Mouse (Mus musculus): ENCODE measurements around the gene Zfp710.
"Not testable (repeated sequence)": the region's sequence is repeated elsewhere in the genome, so short reads cannot be mapped to it uniquely, and the experiment has no call there.

The Zfp710 gene

DNA sequence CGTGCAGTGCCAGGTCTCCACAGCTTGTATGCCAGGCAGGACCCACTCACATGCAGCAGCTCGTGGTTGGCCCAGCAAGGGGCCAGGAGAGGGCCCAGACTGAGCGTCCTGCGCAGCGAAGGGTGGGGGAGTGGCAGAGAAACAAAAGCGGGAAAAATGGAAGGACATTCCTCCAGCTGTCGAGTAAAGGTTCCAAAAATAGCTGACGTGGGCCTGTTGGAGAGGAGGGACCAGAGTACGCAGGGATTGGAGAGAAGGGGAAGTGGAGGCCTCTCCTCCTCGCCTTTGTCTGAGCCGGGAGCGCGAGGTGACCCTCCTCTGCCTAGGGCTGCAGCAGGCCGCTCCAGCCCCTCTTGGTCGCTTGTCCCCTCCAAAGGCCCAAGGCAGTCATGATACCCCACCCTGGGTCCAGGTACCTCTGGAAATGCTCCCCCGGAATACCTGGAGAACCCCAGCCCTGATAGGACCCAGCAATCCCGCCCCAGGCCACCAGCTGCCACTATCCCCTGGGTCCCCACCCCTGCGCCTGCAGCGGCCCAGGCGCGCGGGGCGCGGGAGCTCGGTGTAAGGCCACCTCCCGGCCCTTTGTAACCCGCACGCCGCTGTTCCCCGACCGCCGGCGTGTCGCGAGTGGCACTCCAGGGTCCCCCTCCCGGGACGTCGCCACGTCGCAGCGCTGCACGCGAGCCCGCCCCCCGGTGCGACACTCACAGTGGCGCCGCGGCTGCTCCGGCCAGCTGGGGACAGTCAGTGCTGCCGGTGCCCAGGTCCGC lies 90.0 kb downstream of the Zfp710 start:
- peak; percentile 28 for DNase-seq (ENCODE audit: low spot score)

DNA sequence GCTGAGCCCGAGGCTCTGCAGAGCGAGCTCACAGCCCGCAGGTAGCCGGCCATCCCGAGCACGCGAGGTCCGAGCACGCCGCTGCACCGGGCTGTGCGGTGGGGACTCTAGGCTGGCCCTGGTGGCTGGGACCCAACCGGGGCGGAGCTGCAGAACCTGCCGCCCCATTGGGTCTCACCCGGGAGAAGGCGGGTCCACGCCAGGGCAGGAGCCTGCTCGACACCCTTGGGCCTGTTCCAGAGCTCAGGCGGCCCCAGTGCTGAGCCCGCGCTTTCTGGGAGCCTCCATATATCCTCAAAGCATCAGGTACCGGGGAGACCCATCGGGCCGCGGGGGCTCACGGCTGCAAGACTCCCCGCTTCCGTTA lies 90.6 kb downstream of the Zfp710 start, which contains the start of gene Idh2:
Gene Idh2 (minus strand): TSS at position 169 of the 367 bp plus-strand sequence.
- peak; percentile 85 for DNase-seq (ENCODE audit: low spot score)

DNA sequence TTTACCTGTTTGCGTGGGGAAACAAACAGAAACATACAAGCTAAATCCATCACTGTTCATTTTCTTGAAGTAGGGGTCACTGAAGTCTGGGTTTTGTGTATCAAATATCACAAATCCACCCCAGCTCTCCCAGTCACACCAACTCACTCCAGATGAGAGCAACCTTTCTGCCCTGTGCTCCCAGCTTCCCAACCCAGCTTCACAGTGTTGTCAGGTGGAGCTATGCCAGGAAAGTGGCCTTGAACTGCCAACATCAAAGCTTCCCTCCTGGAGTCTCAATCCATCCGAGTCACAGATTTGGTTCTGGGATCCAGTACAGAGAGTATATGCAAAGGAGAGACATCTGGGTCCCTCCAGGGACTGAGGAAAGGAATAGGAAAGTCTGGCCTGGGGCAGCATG lies 91.5 kb downstream of the Zfp710 start:
- no peak for DNase-seq (ENCODE audit: low spot score)

DNA sequence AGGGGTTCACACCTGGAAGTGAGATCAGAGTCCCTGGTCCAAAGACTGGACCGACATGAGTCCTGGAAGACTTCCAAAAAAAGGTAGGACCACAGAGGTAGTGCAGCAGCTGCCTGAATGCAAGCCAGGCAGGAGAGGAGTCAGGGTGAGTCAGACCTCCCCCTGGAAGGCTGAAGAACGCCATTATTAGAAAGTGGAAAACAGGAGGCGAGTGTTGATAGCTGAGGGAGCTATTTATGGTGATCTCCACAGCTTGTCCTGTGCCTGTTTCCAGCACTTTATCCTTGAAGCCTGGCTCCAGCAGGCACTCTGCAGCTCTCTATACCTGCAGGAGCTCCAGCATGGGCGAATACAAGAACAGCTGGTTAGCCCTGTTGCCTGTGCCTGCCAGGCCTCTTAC lies 94.6 kb downstream of the Zfp710 start:
- peak; percentile 40 for DNase-seq (ENCODE audit: low spot score)

DNA sequence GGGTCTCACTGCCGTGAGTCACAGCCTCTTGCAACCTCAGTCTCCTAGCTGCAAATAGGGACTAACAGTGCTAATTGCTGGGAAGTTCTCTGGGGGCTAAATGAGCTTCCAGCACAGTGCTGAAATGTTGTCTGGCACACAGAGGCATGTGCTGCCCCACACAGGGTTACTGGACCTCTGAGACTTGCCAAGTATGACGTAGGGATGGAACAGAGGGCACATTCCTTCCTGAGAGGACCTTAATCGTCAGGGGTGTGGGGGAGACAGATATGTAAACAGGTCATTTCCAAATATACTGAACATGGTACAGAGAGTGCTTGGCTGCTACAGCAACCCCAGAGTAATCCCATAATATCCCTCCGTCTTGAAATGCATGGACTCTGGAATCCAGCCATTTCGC lies 96.5 kb downstream of the Zfp710 start:
- DNase-seq (ENCODE audit: low spot score), result no peak

DNA sequence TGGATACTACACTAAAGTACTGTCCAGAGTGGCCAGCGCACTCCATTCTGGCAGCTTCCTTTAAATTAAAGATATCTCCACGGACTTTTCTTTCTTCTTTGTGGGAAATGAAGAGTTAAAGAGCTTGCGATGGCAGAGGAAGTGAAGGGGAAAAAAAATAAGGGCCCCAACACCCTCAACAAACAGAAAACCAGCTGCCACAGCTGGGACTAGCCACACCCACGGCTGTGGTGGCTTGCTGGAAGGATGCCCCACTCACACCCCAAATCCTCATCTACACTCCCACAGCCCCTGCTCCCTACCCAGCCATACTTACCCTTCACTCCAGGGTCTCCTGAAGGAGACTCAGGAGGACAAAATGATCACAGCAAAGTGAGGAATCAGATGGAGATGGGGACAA lies 98.5 kb downstream of the Zfp710 start:
- no peak for DNase-seq (ENCODE audit: low spot score)

DNA sequence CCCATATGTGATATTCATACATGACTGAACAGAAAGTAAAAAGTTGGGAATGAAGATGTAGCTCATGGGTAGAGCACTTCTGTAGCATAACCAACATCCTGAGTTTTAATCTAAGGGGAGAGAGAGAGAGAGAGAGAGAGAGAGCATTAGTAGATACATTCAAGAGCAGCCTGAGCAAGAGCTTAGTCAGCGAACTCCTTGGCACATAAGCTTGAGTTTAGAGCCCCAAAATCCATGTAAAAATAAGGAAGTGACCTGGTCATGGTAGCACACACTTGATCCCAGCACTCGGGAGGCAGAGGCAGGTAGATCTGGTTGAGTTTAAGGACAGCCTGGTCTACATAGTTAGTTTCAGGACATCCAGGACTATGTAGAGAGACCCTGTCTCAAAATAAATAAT lies 99.1 kb downstream of the Zfp710 start:
- DNase-seq (ENCODE audit: low spot score), result no peak

DNA sequence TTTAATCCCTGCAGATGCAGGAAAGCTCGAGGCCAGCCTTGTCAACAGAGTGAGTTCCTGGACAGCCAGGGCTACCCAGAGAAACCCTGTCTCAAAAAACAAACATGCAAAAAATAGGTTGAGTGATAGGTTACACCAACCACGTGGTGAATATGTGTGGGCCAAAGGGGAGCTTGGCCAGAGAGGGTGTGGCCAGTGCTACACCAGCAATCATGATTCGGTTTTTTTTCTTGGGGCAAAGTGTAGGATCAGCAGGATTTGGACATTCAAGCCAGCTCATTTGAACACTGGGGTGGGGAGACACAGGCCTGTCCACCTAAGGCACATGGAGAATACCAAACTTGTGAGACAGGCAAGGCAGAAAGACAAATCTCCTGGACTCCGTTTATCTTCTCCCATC lies 104.7 kb downstream of the Zfp710 start:
- DNase-seq (ENCODE audit: low spot score), result no peak

DNA sequence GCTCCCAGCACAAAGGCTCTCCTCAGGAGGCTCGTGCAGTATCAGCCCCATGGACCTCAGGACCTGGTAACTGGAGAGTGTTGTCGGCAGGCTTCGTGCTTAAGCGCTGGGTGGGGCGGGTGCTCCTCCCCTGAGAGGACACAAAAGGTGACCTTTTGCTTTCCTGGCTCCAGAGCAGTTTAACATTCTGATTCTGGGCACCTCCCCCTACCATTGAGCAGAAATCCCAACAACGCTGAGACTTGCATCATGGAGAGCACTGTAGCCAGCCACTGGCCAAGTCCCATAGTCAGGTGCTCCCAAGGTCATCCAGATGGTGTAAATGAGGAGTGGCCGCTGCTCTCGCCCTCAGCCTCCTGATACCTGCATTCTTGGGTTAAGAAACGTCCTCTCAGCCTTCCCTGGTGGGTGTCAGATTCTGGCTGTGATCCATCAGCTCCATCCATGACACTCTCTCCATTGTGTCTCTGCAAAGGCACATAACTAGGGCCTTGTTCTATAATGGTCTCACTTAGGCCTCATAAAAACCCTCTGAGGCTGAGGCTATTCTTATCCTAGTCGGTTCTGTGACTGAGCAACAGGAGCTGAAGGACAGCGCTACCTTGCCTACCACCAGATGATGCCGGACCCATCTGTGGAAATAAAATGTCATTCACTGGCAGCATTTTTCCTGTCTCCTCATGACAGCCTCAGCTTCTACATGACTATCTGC lies 105.9 kb downstream of the Zfp710 start:
- no peak for DNase-seq (ENCODE audit: low spot score)

DNA sequence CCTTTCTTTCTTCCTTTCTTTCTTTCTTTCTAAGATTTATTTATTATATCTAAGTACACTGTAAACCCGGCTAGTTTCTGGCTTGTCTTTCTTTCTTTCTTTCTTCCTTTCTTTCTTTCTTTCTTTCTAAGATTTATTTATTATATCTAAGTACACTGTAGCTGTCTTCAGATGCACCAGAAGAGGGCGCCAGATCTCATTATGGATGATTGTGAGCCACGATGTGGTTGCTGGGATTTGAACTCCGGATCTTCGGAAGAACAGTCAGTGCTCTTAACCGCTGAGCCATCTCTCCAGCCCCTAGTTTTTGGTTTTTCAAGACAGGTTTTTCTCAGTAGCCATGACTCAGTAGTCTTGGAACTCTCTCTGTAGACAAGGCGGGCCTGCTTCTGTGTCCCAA lies 106.7 kb downstream of the Zfp710 start:
- DNase-seq (ENCODE audit: low spot score), result not testable (repeated sequence)

DNA sequence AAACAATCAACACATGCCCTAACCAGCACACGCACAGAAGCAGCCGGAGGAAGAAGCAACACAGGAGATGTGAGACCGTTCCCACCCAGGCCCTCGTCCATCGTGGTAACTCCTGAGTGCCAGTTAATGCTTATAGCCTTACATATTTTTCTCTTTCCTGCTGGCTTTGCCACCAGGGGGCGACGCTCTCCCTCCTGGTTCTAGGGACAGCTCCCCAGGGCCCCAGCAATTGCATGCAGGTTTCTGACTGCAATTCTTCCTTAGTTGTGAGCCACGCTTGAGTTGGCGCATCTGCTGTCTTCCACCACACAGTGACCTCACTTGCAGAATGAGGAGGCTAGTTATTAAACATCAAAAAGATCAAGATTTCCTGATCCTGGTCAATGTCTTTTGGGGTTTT lies 107.9 kb downstream of the Zfp710 start:
- DNase-seq (ENCODE audit: low spot score), result no peak

DNA sequence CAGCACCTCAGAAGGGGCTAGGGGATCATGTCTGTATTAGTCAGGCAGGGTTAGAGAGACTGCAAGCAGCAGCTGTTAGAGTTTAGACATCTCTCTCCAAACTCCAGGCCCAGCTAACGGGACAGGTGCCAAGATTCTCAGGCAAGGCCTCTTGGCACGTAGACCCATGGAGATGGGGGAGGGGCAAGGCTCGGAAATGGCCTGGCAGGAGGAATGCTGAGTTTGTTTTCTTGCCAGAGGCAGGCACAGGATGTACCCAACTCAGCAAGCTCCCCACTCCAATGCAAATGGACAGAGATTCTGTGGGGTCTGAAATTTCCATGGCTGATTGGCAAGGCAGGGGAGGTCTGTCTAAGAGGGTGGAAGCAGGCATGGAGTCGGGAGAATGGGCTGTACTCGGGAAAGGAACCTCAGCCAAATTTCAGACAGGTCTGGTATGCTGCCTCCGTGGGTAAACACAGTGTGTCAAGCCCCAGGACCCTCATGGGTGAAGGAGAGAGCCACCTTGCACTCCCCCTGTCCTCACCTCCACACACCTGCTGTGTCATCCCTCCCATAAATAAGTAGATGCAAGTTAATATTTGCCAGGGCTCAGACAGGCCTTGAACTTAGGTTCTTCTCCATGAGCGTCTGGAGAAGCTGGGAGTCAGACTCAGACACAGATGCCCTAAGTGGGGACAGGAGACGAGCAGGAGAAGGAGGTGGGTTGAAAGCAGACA lies 110.0 kb downstream of the Zfp710 start:
- peak; percentile 63 for DNase-seq (ENCODE audit: low spot score)

DNA sequence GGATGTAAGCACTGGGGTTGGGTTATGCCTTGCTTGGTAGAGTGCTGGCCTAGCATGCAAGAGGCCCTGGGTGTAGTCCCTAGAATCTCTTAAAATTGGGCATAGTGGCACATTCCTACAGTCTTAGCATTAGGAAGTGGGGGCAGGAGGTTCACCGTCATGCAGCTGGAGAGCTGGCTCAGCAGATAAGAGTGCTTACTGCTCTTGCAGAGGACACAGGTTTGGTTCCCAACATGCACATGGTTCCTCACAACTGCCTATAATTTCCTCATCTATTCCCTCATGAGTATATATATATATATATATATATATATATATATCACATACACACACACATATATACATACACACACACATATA lies 110.5 kb downstream of the Zfp710 start:
- DNase-seq (ENCODE audit: low spot score), result no peak

DNA sequence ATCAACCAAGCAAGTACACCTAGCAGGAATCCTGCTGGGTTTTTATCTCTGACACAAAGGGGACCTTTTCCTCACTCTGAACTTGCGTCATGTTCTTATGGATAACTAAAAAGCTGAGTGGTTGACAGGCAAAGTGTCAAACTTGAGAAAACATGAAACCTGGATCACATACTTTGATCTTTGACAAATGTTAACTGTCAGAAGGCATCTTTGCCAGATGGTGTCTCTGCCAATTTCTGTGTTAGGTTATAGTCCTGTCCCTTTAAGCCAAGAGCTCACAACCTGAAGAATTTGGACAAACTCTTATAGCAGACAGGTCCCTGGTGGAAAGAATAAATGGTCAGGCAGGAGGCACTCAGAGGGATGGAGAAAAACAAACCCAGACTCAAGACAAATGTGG lies 113.8 kb downstream of the Zfp710 start:
- DNase-seq (ENCODE audit: low spot score), result no peak

DNA sequence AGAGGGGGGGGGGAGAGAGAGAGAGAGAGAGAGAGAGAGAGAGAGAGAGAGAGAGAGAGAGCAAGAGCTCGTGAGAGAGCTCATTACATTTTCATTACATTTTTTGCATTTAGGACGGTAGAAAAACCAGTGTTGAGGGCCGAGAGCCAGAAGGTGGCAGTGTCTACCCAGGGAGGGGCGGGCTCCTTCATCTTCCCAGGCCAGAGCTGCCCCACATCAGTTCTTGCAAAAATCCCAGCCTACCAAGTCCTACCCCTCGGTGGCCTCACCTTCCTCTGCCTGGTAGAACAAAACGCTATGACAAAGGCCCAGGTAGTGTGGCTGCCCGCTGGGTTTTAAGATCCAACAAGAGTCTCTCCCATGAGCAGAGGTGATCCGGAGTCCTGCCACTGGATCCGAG lies 116.2 kb downstream of the Zfp710 start:
- DNase-seq (ENCODE audit: low spot score), result no peak
